Mouse (Mus musculus) left cerebral cortex, postnatal 14 days (tissue): ENCODE data around the gene Cox5a. TPM values are rescaled to one million over a fixed set of nuclear protein-coding genes. Genes with fewer than 3 reads are reported as not detected.

Experiments
- DNase-seq, 2 experiments: peaks; one replicate each; pipeline ENCODE4 v3.0.0; 2021 to 2022; ENCODE audit warnings: low spot score in 2 of 2, mixed read lengths in 1 of 2
- intact Hi-C: fragments of 180-260 bp; cut with DNase I; formaldehyde crosslinking; loops from one replicate; pipeline ENCODE4 v1.15.1; 2025
- total RNA-seq, 2 experiments: library from RNA; stranded (reverse); gene quantifications; 2 replicates each; pipeline ENCODE4 v1.2.3; 2021

Gene Cox5a
- total RNA-seq, 2 experiments from 2014 or later, result 481 to 515 TPM

DNA sequence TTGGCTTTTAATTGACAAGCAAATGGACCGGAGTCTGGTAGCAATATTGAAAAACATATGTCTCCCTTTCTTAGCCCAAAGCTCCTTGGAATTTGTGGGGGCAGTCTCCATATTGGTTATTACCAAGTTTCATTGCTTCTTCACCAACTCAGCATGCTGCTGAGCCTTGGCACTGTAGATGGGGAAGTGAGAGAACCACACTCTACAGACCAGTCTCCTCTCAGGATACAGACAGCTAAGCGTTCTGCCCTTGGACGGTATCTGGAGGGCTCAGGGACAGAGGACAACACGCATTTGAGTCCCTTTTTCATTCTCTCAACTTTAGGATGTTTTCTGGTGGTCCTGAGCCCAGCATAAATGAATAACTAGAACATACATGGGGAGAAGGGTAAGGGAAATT is 37.6 kb downstream of the Cox5a start:
- intact Hi-C loops, result no loop called here

DNA sequence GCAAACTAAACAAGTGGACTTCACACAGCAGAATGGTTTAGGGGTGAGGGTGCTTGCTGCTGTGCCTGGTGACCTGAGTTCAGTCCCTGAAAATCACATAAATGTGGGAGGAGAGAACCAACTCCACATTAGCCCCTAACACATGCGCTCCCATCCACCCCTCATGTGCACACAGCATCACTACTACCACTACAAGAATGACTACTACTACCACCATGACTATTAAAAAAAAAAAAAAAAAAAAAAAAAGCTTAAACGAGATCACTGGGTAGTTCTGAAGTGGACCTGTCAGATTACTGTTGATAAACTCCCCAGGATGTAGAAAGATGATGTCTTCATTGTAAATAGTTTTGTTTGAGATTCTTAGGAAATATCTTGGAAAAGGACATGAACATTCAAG is 38.5 kb downstream of the Cox5a start:
- intact Hi-C loops, result no loop called here
- DNase-seq, result no peak

More for the DNA sequence above, 37.6 kb downstream of the Cox5a start:
- DNase-seq, result no peak

DNA sequence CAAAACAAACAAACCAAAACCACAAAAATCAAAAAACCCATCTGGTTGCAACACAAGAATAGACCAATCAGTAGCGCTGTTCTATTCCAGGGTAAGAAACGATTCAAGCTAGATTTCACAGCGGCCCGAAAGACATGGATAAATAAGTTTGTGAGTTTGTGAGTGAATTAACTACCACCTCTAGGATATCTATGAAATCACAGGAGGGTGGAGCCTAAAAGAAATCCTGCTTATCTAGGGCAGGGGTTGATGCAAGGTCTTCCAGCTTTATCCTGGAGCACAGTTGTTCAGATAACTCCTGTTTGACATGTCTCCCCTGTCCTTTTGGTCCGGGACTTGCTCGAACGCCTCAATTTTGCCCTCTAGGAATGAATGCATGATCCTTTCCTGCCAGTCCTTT is 39.2 kb downstream of the Cox5a start:
- DNase-seq, result no peak
- intact Hi-C loops, result no loop called here

DNA sequence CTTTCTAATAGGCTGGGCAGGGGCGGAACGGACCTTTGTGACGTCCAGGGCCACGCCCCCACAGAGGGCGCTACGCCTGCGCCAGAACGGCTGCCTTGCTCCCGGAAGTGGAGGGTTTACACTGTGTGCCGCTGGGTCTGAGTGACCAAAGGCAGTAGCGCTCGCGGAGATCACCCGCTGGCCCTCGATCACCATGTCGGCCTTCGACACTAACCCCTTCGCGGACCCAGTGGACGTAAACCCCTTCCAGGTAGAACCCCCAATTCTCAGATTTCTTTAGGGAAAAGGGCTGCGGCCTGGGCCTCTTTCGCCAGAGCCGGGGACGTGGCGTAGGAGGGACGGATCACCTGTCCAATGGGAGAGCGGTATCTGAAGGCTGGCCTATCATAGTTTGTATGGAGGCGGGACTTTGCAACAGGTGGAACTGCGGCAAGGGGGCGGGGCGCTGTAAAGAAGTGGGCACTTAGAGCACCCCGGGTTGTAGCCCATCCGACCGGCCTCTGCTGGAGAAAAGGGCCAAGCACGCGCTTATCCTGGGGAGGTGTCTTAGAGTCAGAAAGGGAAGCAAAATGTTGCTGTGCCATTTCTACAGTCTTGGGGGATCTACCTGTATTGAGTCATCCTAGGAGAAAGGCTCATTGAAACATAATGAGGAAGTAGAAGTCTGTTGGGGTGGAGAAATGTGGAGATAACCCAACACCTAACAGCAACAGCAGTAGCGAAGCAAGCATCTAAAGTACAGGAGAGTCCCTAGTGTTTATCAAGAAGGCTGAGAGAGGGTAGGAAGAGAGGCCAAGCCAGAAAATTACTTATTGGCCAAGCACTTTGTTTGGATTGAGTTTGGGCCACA is 40.0 kb downstream of the Cox5a start, which contains the start of gene Scamp2:
Gene Scamp2 (plus strand): TSS at position 83 of the 850 bp plus-strand sequence.
- intact Hi-C loops, result no loop called here

DNA sequence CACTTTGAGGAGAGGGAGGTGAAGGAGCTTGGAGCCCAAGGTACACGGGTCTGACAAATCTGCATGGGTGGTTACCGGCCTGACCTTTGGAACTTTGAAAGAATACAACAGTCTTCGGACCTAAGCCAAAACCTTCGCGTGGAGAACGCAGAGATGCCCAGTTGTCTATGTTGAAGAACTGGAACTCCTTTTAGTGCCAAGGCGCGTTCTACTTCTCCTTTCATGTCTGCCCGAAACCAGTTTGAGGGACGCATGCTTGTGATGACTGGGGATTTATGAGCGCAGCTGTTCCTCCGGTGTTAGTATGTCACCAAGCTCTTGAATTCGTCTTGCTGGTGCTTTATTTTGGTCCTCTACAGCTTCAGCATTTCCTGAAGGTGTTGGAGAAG is 40.6 kb downstream of the Cox5a start:
- no peak for DNase-seq
- intact Hi-C loops, result no loop called here

More for the DNA sequence above, 40.0 kb downstream of the Cox5a start, which contains the start of gene Scamp2:
- peak; percentile 93 to 94 for DNase-seq

DNA sequence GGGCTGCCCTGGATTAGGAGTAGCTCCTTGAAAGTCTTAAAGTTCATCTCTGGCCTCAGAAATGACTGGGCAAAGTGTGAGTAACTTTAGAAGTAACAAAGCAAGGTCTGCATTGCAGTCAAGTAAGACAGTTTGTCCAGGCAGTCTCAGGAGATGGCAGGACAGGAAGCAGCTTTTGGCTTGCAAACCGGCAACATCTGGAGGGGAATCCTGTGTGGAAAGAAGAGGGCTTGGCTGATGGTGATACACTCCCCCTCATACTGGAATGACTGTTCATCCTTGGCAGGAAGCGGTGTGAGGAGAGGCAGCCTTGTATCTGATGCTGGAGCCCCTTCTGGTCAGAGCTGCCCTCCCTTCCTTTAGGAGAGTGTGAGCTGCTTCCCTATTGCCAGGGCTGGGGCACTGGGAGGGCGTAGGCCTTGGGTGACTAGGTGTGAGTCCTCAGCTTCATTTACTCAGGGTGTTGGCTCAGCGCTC is 41.9 kb downstream of the Cox5a start:
- DNase-seq, result no peak
- intact Hi-C loops, result no loop called here

DNA sequence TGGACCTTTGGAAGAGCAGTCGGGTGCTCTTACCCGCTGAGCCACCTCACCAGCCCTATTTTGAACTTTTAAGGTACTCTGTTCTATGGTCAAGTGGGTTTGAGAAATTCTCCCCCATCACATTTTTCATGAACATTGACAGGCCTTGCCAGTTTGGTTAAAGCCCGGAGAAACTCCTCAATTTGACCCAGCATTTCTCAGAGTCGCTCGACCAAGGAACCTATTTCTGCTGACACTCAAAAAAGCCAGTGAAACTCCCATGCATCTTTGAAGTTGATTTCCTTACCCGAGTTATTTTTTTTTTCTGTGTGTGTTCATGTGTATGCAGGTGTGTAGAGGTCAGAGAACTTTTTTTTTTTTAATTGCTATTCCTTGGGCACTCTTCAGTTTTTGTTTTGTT is 43.5 kb downstream of the Cox5a start:
- intact Hi-C loops, result no loop called here
- DNase-seq, result no peak

DNA sequence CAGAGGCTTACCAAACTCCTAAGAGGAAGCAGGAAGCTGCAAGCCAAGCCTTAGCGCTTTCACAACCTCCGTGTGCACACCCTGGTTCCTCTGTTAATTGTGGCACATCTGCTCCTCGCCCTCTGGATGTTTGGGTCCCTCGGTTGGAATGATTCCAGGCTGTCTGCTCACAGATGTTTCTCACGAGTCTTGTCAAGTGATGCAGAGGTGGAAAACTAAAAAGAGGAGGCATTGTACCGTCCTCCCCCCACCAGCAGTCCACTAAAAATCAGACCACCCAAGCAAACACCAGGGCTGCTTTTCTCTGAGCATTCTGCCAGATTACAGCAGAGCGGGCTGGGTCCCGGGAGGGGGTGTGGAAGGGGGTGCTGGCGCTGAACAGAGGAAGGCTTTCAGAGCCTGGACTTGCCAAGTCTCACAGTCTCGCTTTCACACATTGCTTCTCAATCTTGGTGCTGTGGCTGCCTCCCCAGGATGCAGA is 44.7 kb downstream of the Cox5a start:
- intact Hi-C loops, result no loop called here

DNA sequence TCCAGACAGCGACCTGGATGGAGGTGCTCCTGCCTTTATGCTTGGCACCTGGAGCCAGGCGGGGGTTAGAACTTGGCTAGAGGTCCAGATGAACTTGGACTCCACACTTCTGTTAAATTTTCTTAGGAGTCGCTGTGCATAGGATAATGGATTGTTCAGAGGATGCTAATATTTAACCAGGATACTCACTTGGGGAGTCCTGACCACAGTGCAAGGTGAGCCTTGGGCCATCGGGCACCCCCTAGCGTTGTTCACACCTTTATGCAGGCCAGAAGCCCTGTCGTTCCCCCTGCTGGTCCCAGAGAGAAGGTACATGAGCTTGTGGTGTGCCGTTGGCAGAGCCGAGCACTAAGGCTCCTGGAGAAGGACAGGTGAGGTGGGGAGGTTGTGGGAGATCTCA is 45.8 kb downstream of the Cox5a start:
- DNase-seq, result no peak
- intact Hi-C loops, result no loop called here

More for the DNA sequence above, 44.7 kb downstream of the Cox5a start:
- DNase-seq, result peak; percentile 67 to 81

DNA sequence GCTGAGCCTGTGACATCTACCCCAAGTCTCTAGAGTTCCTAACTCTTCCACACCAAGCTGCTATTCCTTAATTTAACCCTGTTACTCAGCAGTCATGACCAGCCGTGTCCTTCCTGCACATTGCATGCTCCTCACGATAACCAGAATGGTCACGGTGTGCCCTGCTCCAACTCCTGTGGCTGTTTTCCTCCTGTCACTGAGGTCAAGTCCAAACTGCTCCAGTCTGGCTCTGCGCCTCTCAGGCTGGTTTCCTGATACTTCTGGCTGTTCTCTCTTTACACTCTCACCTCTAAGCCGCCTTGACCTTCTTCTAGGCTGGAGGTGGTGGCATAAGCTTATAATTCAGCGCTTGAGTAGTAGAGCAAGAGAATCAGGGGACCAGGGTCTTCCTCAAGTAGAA is 47.4 kb downstream of the Cox5a start:
- DNase-seq, result no peak
- intact Hi-C loops, result no loop called here

DNA sequence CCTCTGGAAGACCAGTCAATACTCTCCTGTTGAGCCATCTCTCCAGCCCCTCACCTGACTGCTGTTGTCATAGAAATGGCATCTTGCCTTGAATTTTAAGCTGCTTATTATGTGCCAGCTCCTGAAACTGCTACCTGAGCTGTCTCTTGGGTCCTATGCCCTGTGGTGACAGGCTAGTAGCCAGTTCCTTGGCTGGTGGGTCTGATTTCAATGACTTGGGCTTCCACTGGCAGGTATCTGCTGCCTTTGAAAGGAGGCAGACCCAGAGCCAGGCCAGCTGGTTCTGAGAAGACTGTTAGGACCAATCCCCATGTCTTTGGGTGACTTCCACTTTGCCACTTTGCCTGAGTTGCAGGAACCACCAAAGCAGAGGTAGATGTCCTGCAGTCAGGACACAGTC is 53.3 kb downstream of the Cox5a start:
- intact Hi-C loops, result no loop called here
- DNase-seq, result no peak

DNA sequence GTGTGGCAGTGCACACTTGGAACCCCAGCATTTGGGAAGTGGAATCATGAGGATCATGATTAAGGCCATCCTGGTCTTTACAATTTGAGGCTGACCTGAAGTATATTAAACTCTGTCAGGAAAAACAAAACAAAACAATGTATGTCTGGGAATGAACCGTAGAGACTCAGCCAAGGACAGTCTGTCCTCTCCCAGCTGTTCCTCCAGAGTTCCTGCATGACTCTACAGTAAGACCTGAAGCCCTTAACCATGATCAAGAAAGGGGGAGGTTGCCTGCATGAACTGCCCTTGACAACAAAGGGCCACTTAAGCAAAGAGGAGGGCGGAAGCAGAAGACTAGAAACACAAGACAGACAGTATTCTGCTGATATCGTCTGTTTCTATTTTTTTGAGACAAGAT is 54.5 kb downstream of the Cox5a start:
- intact Hi-C loops, result no loop called here
- DNase-seq, result no peak

DNA sequence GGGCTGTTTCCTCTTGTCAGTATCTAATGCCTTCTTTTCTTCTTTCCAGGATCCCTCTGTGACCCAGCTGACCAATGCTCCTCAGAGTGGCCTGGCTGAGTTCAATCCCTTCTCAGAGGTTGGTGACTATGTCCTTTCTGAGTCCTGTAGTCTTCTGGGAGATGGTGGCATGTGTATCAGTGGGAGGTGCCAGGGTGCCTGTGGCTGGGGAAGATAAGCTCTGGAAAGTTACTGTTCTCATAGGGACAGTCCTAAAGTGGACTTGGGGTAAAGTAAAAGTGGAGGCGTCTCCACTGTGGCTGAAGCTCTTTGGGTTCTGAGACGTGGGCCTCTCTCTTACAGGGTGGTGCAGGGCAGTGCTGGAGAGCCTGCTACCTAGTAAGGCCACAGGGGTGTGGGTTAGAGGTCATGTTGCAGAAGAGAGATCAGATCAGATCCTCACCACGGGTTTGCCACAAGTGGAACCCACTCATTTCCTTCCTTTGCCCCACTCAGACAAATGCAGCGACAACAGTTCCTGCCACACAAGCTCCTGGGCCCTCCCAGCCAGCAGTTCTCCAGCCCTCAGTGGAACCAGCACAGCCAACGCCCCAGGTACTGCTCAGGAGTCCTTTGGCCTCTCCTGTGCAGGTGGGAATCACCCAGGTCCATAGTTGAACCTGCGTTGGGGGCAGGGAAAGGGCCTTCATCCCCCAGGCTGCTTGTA is 56.2 kb downstream of the Cox5a start:
- intact Hi-C loops, result no loop called here
- DNase-seq, result no peak

Other genes with a start within 250 kb of the Cox5a start
- gene Ppcdc, start 81.2 kb upstream of the Cox5a start, total RNA-seq, result 10 to 100 TPM; 14.4 to 14.7 TPM
- 100 to 1,000 TPM; 414 to 420 TPM for gene Scamp5, start 53.2 kb upstream of the Cox5a start, total RNA-seq
- 10 to 100 TPM; 15.2 to 16.4 TPM for gene Rpp25, start 17.2 kb upstream of the Cox5a start, total RNA-seq
- gene Fam219b, start 16.3 kb downstream of the Cox5a start, total RNA-seq, result 10 to 100 TPM; 16.3 to 22.9 TPM
- 10 to 100 TPM; 73.3 to 82.3 TPM for gene Mpi, start 31.5 kb downstream of the Cox5a start, total RNA-seq
- gene Scamp2, start 39.7 kb downstream of the Cox5a start, total RNA-seq, result 10 to 100 TPM; 25.4 to 29.1 TPM
- gene Ulk3, start 68.2 kb downstream of the Cox5a start, total RNA-seq, result 10 to 100 TPM; 30.0 to 34.2 TPM
- 10 to 100 TPM; 16.3 to 24.4 TPM for gene Cplx3, start 85.0 kb downstream of the Cox5a start, total RNA-seq
- not detected for gene Lman1l, start 99.5 kb downstream of the Cox5a start, total RNA-seq
- 10 to 100 TPM; 46.8 to 47.1 TPM for gene Csk, start 132.4 kb downstream of the Cox5a start, total RNA-seq
- gene Cyp1a2, start 162.4 kb downstream of the Cox5a start, total RNA-seq, result not detected
- under 1 TPM; 0.13 to 0.22 TPM for gene Cyp1a1, start 166.7 kb downstream of the Cox5a start, total RNA-seq
- gene Edc3, start 187.3 kb downstream of the Cox5a start, total RNA-seq, result 10 to 100 TPM; 15.3 to 15.6 TPM
- 10 to 100 TPM; 81.3 to 81.8 TPM for gene Clk3, start 244.6 kb downstream of the Cox5a start, total RNA-seq